Mouse (Mus musculus) forebrain, embryonic 15.5 days (tissue): ENCODE results near the gene Alkbh8. TPM values are rescaled to one million over a fixed set of nuclear protein-coding genes. Genes with fewer than 3 reads are reported as not detected.
"Not testable (repeated sequence)": the region's sequence is repeated elsewhere in the genome, so short reads cannot be mapped to it uniquely, and the experiment has no call there.

ENCODE experiments used
- ATAC-seq: fragments of 200-750 bp; cut with Nextera tagmentation; replicated peaks from 2 replicates; pipeline ENCODE4 v1.8.0; 2017; ENCODE audit warnings: mild to moderate bottlenecking, moderate TSS enrichment, moderate library complexity
- H3K27ac ChIP-seq: fragments of 300-500 bp; sonication (generic); replicated peaks from 2 replicates; pipeline ENCODE4 v1.5.1; 2015; ENCODE audit warnings: mild to moderate bottlenecking, inconsistent platforms
- H3K27me3 ChIP-seq: fragments of 300-500 bp; sonication (generic); 2 replicates; pipeline ENCODE4 v1.6.1; 2015; ENCODE audit warnings: inconsistent platforms
- H3K36me3 ChIP-seq: fragments of 300-500 bp; sonication (generic); 2 replicates; pipeline ENCODE4 v1.6.1; 2015; ENCODE audit warnings: mild to moderate bottlenecking, inconsistent platforms
- H3K4me1 ChIP-seq: fragments of 300-500 bp; sonication (generic); 2 replicates; pipeline ENCODE4 v1.6.1; 2015; ENCODE audit warnings: inconsistent platforms
- H3K4me2 ChIP-seq: fragments of 300-500 bp; sonication (generic); replicated peaks from 2 replicates; pipeline ENCODE4 v1.6.1; 2015; ENCODE audit warnings: mild to moderate bottlenecking, inconsistent platforms
- H3K4me3 ChIP-seq: fragments of 300-500 bp; sonication (generic); 2 replicates; pipeline ENCODE4 v1.5.1; 2015; ENCODE audit warnings: mild to moderate bottlenecking, inconsistent platforms
- H3K9ac ChIP-seq: fragments of 300-500 bp; sonication (generic); replicated peaks from 2 replicates; pipeline ENCODE4 v1.6.1; 2015; ENCODE audit warnings: mild to moderate bottlenecking, inconsistent platforms
- H3K9me3 ChIP-seq: fragments of 300-500 bp; sonication (generic); 2 replicates; pipeline ENCODE4 v1.6.1; 2016; ENCODE audit warnings: inconsistent platforms
- WGBS: fragments of 180-500 bp; shearing (Covaris S2); methylation state at CpG from one replicate; pipeline ENCODE4 v1.1.7; 2015; ENCODE audit warnings: mixed read lengths; 5-methylcytosine and 5-hydroxymethylcytosine counted together
- polyA plus RNA-seq: library from polyadenylated mRNA; unstranded; fragments of >200 nt; fragmentation: Nextera tagmentation; extraction: Ambion mirVana; gene quantifications from 2 replicates; pipeline ENCODE4 v1.2.1, GENCODE M21; 2015

The Alkbh8 gene
- polyA plus RNA-seq, 1 experiment from 2014 or later = 57.7 TPM

DNA sequence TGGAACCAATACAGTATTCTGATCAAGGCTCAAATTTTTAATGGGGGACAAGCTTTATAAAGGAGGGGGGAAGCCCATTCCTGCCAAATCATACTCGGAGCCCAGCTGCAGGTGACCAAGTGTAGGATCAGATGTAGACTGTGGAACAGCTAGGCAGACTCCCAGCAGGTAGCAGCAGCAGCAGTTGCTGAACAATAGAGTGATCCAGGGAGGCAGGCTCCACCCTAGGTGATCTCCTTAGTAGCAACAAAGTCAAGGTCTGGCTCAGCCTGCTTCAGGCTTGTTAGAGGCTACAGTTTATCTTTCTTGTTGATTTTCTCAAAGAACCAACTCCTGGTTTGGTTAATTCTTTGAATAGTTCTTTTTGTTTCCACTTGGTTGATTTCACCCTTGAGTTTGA, 41.4 kb downstream of the Alkbh8 start:
- H3K27me3 ChIP-seq, H3K4me3 ChIP-seq, H3K27ac ChIP-seq, H3K9ac ChIP-seq, ATAC-seq, H3K4me2 ChIP-seq, H3K9me3 ChIP-seq, H3K4me1 ChIP-seq: not testable (repeated sequence)
- peaks cover 17% of the 10 kb centered on the region for H3K36me3 ChIP-seq
- 35% methylated on average over 1 of the region's 1 CpGs for WGBS

DNA sequence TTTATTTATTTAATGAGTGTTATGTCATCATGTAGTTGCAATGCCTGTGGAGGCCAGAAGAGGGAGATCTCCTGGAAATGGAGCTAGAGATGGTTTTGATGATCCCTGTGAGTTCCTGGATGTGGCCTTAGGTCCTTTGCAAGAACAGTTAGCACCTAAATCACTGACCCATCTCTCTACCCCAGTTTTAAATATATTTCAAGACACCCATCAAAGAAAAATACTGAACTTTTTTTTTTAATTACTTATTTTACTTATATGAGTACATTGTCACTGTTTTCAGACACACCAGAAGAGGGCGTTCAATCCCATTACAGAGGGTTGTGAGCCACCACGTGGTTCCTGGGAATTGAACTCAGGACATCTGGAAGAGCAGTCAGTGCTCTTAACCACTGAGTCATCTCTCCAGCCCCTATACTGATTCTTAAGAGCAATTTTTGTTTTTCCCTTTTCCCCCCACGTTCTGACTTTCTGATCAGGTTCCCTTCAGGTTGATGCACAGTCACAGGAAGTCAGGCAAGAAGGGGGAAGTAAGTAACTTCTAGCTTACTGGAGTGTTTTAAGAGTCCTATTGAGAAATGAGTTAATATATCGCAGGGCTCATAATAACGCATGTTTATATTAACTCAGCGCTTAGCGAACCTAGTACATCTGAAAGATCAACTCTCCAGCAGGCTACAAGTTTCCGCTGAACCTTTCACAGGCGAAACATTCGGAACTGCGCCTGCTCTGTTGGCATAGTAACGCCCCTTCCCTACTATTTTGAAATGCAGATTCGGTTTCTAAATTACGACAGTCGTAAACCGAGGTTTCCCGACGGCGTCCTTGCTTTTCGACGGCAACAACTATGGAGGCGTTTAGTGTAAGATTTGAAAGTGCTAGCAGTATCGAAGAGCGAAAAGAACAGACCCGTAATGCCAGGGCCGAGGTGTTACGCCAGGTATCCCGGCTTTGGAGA, 68.6 kb downstream of the Alkbh8 start, which contains the start of gene Cwf19l2:
Gene Cwf19l2 (plus strand): TSS at position 342 of the 958 bp plus-strand sequence.
- Histone ChIP-seq H3K4me3 (peak within 1 kb of the TSS; percentile 50), H3K27me3 (no peaks in the 10 kb centered on the region), H3K9me3 (no peaks in the 10 kb centered on the region), H3K4me2 (peak within 1 kb of the TSS; percentile 62), H3K27ac (peak within 1 kb of the TSS; percentile 60), H3K4me1 (peaks cover 17% of the 10 kb centered on the region), H3K9ac (peak within 1 kb of the TSS; percentile 53), H3K36me3 (no peaks in the 10 kb centered on the region)
- peak; percentile 96 for ATAC-seq
- WGBS = under 1% methylated on average over 28 of the region's 28 CpGs

DNA sequence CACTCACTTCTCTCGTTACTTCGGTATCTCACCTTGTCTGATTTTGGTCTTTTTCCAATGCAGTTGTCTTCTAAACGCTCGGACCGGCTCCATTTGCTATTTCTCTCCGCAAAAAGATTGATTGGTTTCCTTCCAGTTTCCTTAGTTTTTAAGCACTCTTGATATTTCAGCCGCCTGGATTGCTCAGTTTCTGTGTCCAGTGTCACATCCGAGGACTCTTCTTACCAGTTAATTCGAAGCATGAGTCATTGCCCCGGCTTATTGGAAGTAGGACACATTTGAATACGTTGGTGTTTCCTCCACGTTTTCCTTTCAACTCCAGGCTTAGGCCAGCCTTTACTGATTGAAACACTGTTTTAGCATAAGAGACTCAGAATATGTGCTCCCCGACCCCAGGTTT, 69.4 kb downstream of the Alkbh8 start:
- H3K27ac ChIP-seq = peak overlapping the region; percentile 8; the same call in 1 of the 2 replicates
- peak overlapping the region; percentile 50 for H3K4me3 ChIP-seq
- H3K4me1 ChIP-seq = peaks cover 17% of the 10 kb centered on the region
- WGBS = under 1% methylated on average over 13 of the region's 13 CpGs
- H3K27me3 ChIP-seq = no peaks in the 10 kb centered on the region
- peak overlapping the region; percentile 53 for H3K9ac ChIP-seq
- ATAC-seq = peak; percentile 17
- no peaks in the 10 kb centered on the region for H3K9me3 ChIP-seq
- H3K4me2 ChIP-seq = peak overlapping the region; percentile 62
- H3K36me3 ChIP-seq = no peaks in the 10 kb centered on the region

DNA sequence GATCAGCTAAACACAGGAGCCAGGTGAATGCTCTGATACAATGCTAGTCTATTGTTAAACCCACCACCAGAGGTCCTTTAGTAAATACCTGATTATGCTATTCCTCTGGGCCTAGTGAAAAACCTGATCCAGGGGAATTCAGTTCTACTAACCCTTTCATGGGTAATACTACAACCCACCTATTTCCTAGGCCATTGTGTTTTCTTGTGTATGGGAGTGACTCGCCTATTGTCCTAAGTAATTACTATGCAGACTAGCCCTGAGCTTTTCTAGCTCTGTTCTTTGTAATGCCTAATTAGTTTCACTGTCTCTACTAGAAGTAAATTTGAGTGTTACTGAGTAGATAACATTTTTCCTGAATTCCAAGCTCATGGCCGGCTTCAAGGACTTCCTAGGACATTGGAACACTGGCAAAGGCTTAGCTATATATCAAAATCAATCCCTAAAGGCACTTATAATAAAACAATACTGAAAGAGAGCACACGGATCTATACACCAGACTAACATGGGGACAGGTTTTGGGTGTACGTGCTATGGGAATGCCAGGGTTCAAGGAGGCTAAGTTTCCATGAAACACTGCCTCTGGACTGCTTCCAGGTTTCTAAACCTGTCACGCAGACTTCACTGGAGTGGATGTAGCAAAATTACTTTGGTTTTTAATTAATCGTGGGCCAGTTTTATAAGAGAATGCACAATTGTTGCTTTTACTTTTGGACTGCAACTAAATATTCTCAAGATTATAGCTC, 104.8 kb downstream of the Alkbh8 start:
- not testable (repeated sequence) for H3K4me3 ChIP-seq, H3K27ac ChIP-seq, H3K27me3 ChIP-seq, H3K9ac ChIP-seq, H3K36me3 ChIP-seq, H3K4me1 ChIP-seq, H3K9me3 ChIP-seq, ATAC-seq, H3K4me2 ChIP-seq
- 69% methylated on average over 6 of the region's 6 CpGs for WGBS

Other genes starting within 250 kb of the Alkbh8 start
- 11.5 and 11.8 TPM in 2 replicates for gene Cwf19l2, start 68.5 kb downstream of the Alkbh8 start, polyA plus RNA-seq
- 3.4 and 4.4 TPM in 2 replicates for gene Gucy1a2, start 197.6 kb downstream of the Alkbh8 start, polyA plus RNA-seq